Mouse (Mus musculus) embryo, embryonic 10.5 days (tissue): ENCODE measurements at regions not wholly inside any gene's neighbourhood (a gene's known extent, or its start where the extent isn't known, plus 50 kb on each side); places are given as distances from the start of the nearest gene placed in this dataset.

Experiments used
- DNase-seq: peaks from one replicate; pipeline ENCODE4 v3.0.0-alpha.2; 2015; ENCODE audit warnings: low spot score

DNA sequence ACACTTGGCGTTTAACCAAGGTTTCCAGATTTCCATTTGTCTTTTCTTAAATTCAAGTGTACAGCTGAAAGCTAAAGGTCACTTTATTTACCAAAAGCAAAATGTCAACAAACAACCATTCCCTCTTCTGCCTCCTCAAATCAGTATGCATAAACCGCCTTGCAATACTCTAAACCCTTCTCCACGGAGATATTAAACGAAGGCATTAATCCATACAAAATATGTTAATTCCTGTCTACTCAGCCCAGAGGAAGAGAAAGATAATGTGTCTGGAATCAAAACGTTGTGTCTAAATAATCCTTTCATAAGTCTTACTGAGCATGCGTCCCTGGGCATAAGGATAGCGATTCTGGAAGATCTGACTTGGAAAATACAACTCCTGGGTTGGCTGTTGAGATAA, 1506.5 kb downstream of the Stim2 start:
- DNase-seq: no peak

- no peak for DNase-seq
These were observed 1507.6 kb downstream of the Stim2 start for GRCm38 (mm10) chr5:55505871-55506270.

- no peak for DNase-seq
These were observed 1516.0 kb downstream of the Stim2 start for GRCm38 (mm10) chr5:55514269-55514668.

DNA sequence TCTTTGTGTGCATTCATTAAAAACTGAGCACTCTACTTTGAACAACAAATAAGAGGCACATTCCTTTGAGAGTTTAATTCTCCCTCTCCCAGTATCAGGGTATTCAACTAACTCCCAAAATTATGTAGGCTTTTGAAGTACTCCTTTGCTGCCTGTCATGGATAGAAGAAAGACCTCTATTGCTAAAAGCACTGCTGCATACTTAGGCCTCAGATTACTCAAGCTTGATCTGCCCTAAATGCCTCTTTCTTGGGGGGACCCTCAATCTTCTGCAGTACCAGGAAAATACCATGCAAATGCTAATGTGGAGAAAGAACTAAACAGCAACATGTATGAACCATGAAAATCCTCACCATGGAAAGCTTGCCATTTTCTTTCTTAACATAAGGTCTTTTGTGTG, 1552.9 kb downstream of the Stim2 start:
- peak; percentile 5 for DNase-seq
